Mouse (Mus musculus) midbrain, embryonic 13.5 days (tissue): ENCODE measurements at regions not wholly inside any gene's neighbourhood (a gene's known extent, or its start where the extent isn't known, plus 50 kb on each side); places are given as distances from the start of the nearest gene placed in this dataset.

Experiments used
- ATAC-seq: fragments of 200-750 bp; cut with Nextera tagmentation; 2 replicates; pipeline ENCODE4 v1.8.0; 2017; ENCODE audit warnings: mild to moderate bottlenecking, moderate TSS enrichment, moderate library complexity
- H3K27ac ChIP-seq: fragments of 300-500 bp; sonication (generic); 2 replicates; pipeline ENCODE4 v1.5.1; 2015; ENCODE audit warnings: inconsistent platforms, mild to moderate bottlenecking, moderate library complexity
- H3K27me3 ChIP-seq: fragments of 300-500 bp; sonication (generic); 2 replicates; pipeline ENCODE4 v1.6.1; 2015; ENCODE audit warnings: mild to moderate bottlenecking, inconsistent platforms
- H3K36me3 ChIP-seq: fragments of 300-500 bp; sonication (generic); 2 replicates; pipeline ENCODE4 v1.6.1; 2015; ENCODE audit warnings: mild to moderate bottlenecking, inconsistent platforms
- H3K4me1 ChIP-seq: fragments of 300-500 bp; sonication (generic); replicated peaks from 2 replicates; pipeline ENCODE4 v1.6.1; 2015; ENCODE audit warnings: inconsistent platforms
- H3K4me2 ChIP-seq: fragments of 300-500 bp; sonication (generic); replicated peaks from 2 replicates; pipeline ENCODE4 v1.6.1; 2015; ENCODE audit warnings: moderate library complexity, mild to moderate bottlenecking, inconsistent platforms
- H3K4me3 ChIP-seq: fragments of 300-500 bp; sonication (generic); replicated peaks from 2 replicates; pipeline ENCODE4 v1.5.1; 2015; ENCODE audit warnings: mild to moderate bottlenecking, inconsistent platforms
- H3K9ac ChIP-seq: fragments of 300-500 bp; sonication (generic); replicated peaks from 2 replicates; pipeline ENCODE4 v1.6.1; 2015; ENCODE audit warnings: mild to moderate bottlenecking, inconsistent platforms
- H3K9me3 ChIP-seq: fragments of 300-500 bp; sonication (generic); 2 replicates; pipeline ENCODE4 v1.6.1; 2016; ENCODE audit warnings: mild to moderate bottlenecking, inconsistent platforms
- WGBS: fragments of 180-500 bp; shearing (Covaris S2); methylation state at CpG from one replicate; pipeline ENCODE4 v1.1.7; 2015; 5-methylcytosine and 5-hydroxymethylcytosine counted together

- no peak overlapping the region for H3K4me2 ChIP-seq
- no peak for ATAC-seq
- no peaks in the 10 kb centered on the region for H3K9me3 ChIP-seq
- no peaks in the 10 kb centered on the region for H3K27me3 ChIP-seq
- no peaks in the 10 kb centered on the region for H3K36me3 ChIP-seq
- no peak overlapping the region for H3K9ac ChIP-seq
- H3K4me3 ChIP-seq = no peak overlapping the region
- WGBS = 97% methylated on average over 2 of the region's 2 CpGs
- no peak overlapping the region for H3K27ac ChIP-seq
- H3K4me1 ChIP-seq = no peaks in the 10 kb centered on the region
These were observed 1011.9 kb upstream of the Cdh9 start for GRCm38 (mm10) chr15:15716694-15717093.

DNA sequence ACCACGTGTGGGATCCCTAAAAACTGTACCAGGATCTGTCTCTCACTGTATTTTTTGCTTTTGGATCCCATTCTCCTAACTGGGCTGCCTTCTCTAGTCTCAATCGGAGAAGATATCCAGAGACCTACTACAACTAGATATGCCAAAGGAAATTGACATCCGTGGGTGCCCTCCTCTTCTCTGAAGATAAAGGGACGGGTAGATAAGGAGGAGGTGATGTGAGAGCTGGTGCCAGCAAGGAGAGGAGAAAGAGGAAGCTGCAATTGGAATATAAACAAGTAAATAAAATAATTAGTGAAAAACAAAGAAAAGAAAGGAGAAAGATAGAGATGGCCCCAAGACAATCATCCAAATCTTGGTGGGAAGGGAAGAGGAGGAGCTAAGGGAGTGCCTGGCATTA lies 986.6 kb upstream of the Cdh9 start:
- no peak overlapping the region for H3K9ac ChIP-seq
- no peak for ATAC-seq

DNA sequence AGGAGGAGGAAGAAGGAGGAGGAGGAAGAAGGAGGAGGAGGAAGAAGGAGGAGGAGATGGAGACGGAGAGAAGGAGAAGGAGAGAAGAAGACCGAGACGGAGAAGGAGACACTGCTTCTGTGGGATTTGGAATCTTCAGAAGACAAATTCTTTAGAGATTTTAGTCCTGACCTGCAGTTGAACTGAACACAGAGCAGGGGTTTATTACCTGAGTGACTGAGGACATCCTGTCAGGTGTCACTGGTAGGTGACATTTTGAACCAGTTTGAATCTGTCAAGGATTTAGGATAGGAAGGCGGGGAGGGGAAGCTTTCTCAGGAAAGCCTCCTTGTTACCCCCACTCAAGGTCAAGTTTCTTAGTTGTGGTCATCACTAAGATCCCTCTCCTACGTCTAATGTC lies 985.5 kb upstream of the Cdh9 start:
- no peaks in the 10 kb centered on the region for H3K36me3 ChIP-seq
- WGBS = 84% methylated on average over 5 of the region's 5 CpGs
- no peak overlapping the region for H3K27ac ChIP-seq

More for the DNA sequence above, 986.6 kb upstream of the Cdh9 start:
- Histone ChIP-seq H3K27me3 (no peaks in the 10 kb centered on the region), H3K4me1 (no peaks in the 10 kb centered on the region), H3K4me2 (no peak overlapping the region), H3K36me3 (no peaks in the 10 kb centered on the region), H3K4me3 (no peak overlapping the region), H3K27ac (no peak overlapping the region), H3K9me3 (no peaks in the 10 kb centered on the region)
- 85% methylated on average over 4 of the region's 4 CpGs for WGBS

More for the DNA sequence above, 985.5 kb upstream of the Cdh9 start:
- H3K4me3 ChIP-seq = no peak overlapping the region
- H3K9ac ChIP-seq = no peak overlapping the region
- H3K4me2 ChIP-seq = no peak overlapping the region
- H3K4me1 ChIP-seq = no peaks in the 10 kb centered on the region
- ATAC-seq = no peak
- no peaks in the 10 kb centered on the region for H3K9me3 ChIP-seq
- H3K27me3 ChIP-seq = no peaks in the 10 kb centered on the region
